Mouse (Mus musculus) limb, embryonic 14.5 days (tissue): ENCODE measurements around the gene Kat2b. TPM values are rescaled to one million over a fixed set of nuclear protein-coding genes. Genes with fewer than 3 reads are reported as not detected.
"Not testable (repeated sequence)": the region's sequence is repeated elsewhere in the genome, so short reads cannot be mapped to it uniquely, and the experiment has no call there.

Experiments used
- ATAC-seq: fragments of 200-750 bp; cut with Nextera tagmentation; 2 replicates; pipeline ENCODE4 v1.8.0; 2017; ENCODE audit warnings: low read depth, moderate number of reproducible peaks, moderate TSS enrichment; ENCODE audit not compliant: low FRiP score
- DNase-seq: peaks from one replicate; pipeline ENCODE4 v3.0.0-alpha.2; 2015; ENCODE audit warnings: low spot score
- H3K27ac ChIP-seq: fragments of 300-500 bp; sonication (generic); replicated peaks from 2 replicates; pipeline ENCODE4 v1.5.1; 2014; ENCODE audit warnings: low read depth, mild to moderate bottlenecking, low read length, moderate library complexity, mixed read lengths
- H3K27me3 ChIP-seq: fragments of 300-500 bp; sonication (generic); 2 replicates; pipeline ENCODE4 v1.6.1; 2014; ENCODE audit warnings: low read length, mixed read lengths; ENCODE audit not compliant: control insufficient read depth, insufficient read depth
- H3K36me3 ChIP-seq: fragments of 300-500 bp; sonication (generic); 2 replicates; pipeline ENCODE4 v1.6.1; 2014; ENCODE audit warnings: mild to moderate bottlenecking, low read length, moderate library complexity, mixed read lengths; ENCODE audit not compliant: control insufficient read depth, insufficient read depth
- H3K4me1 ChIP-seq: fragments of 300-500 bp; sonication (generic); 2 replicates; pipeline ENCODE4 v1.6.1; 2014; ENCODE audit warnings: antibody characterized with exemption, low read length, mixed read lengths; ENCODE audit not compliant: control insufficient read depth, insufficient read depth
- H3K4me2 ChIP-seq: fragments of 300-500 bp; sonication (generic); replicated peaks from 2 replicates; pipeline ENCODE4 v1.6.1; 2014; ENCODE audit warnings: low read depth, mild to moderate bottlenecking, low read length, moderate library complexity; ENCODE audit not compliant: severe bottlenecking
- H3K4me3 ChIP-seq: fragments of 300-500 bp; sonication (generic); replicated peaks from 2 replicates; pipeline ENCODE4 v1.5.1; 2014; ENCODE audit warnings: low read length
- H3K9ac ChIP-seq: fragments of 300-500 bp; sonication (generic); 2 replicates; pipeline ENCODE4 v1.6.1; 2014; ENCODE audit warnings: mild to moderate bottlenecking, low read depth, low read length, moderate library complexity; ENCODE audit not compliant: severe bottlenecking
- H3K9me3 ChIP-seq: fragments of 300-500 bp; sonication (generic); 2 replicates; pipeline ENCODE4 v1.6.1; 2016; ENCODE audit warnings: low read length; ENCODE audit not compliant: control insufficient read depth
- POLR2A ChIP-seq: fragments of 200-500 bp; IDR thresholded peaks from 2 replicates; pipeline ENCODE4 v1.8.0; 2012; ENCODE audit warnings: inconsistent platforms, mild to moderate bottlenecking, moderate library complexity, borderline replicate concordance; ENCODE audit not compliant: insufficient read depth, insufficient read length; ENCODE audit errors: extremely low read depth
- WGBS: fragments of 180-500 bp; shearing (Covaris S2); extraction: QIAGEN DNeasy Blood & Tissue Kit; methylation state at CpG from one replicate; pipeline ENCODE4 v1.1.7; 2014; 5-methylcytosine and 5-hydroxymethylcytosine counted together
- polyA plus RNA-seq, 2 experiments: library from polyadenylated mRNA; depleted of rRNA in 1 of 2; stranded (reverse) in 1 of 2; unstranded in 1 of 2; fragments of >200 nt; fragmentation: Nextera tagmentation in 1 of 2; extraction: Ambion mirVana in 1 of 2; gene quantifications; 2 replicates each; pipeline versions ENCODE4 v1.2.1 to v1.2.3; 2012 to 2014

Gene Kat2b
- polyA plus RNA-seq, 2 experiments = 7.9 to 10.0 TPM

GRCm38 (mm10) chr17:53650251-53650661, 83.6 kb downstream of the Kat2b start:
- no peak for ATAC-seq
- WGBS = 83% methylated on average over 2 of the region's 2 CpGs
- DNase-seq = no peak
- no peaks in the 10 kb centered on the region for H3K4me1 ChIP-seq
- H3K9me3 ChIP-seq = no peaks in the 10 kb centered on the region
- H3K27me3 ChIP-seq = no peaks in the 10 kb centered on the region
- TF ChIP-seq POLR2A = no peak
- H3K4me2 ChIP-seq = no peak overlapping the region
- H3K9ac ChIP-seq = no peak overlapping the region
- no peak overlapping the region for H3K4me3 ChIP-seq
- H3K36me3 ChIP-seq = peaks cover 30% of the 10 kb centered on the region
- H3K27ac ChIP-seq = no peak overlapping the region

- DNase-seq (no peak), ATAC-seq (no peak)
- no peak overlapping the region for H3K27ac ChIP-seq
- H3K4me3 ChIP-seq = no peak overlapping the region
- TF ChIP-seq POLR2A = no peak
- H3K36me3 ChIP-seq = peaks cover 31% of the 10 kb centered on the region
- 88% methylated on average over 4 of the region's 4 CpGs for WGBS
- no peaks in the 10 kb centered on the region for H3K9me3 ChIP-seq
- no peaks in the 10 kb centered on the region for H3K4me1 ChIP-seq
- H3K4me2 ChIP-seq = no peak overlapping the region
- no peak overlapping the region for H3K9ac ChIP-seq
- no peaks in the 10 kb centered on the region for H3K27me3 ChIP-seq
These were observed 87.9 kb downstream of the Kat2b start for GRCm38 (mm10) chr17:53654596-53654995.

GRCm38 (mm10) chr17:53655081-53655480, 88.4 kb downstream of the Kat2b start:
- TF ChIP-seq POLR2A = no peak
- no peaks in the 10 kb centered on the region for H3K9me3 ChIP-seq
- no peak for DNase-seq
- H3K4me3 ChIP-seq = no peak overlapping the region
- no peak overlapping the region for H3K9ac ChIP-seq
- no peak overlapping the region for H3K4me2 ChIP-seq
- no peak for ATAC-seq
- H3K27me3 ChIP-seq = no peaks in the 10 kb centered on the region
- WGBS = 89% methylated on average over 6 of the region's 6 CpGs
- H3K27ac ChIP-seq = no peak overlapping the region
- H3K4me1 ChIP-seq = no peaks in the 10 kb centered on the region
- H3K36me3 ChIP-seq = peaks cover 31% of the 10 kb centered on the region

GRCm38 (mm10) chr17:53655959-53656358, 89.3 kb downstream of the Kat2b start:
- DNase-seq = no peak
- Histone ChIP-seq H3K27me3 (no peaks in the 10 kb centered on the region), H3K4me2 (no peak overlapping the region), H3K9me3 (no peaks in the 10 kb centered on the region), H3K4me1 (no peaks in the 10 kb centered on the region), H3K9ac (no peak overlapping the region), H3K36me3 (peaks cover 31% of the 10 kb centered on the region), H3K4me3 (no peak overlapping the region), H3K27ac (no peak overlapping the region)
- no peak for TF ChIP-seq POLR2A
- ATAC-seq = no peak
- WGBS = 90% methylated on average over 2 of the region's 2 CpGs

GRCm38 (mm10) chr17:53656369-53656860, 89.8 kb downstream of the Kat2b start:
- Histone ChIP-seq H3K27ac (no peak overlapping the region), H3K36me3 (peaks cover 31% of the 10 kb centered on the region), H3K4me1 (no peaks in the 10 kb centered on the region), H3K27me3 (no peaks in the 10 kb centered on the region), H3K4me3 (no peak overlapping the region), H3K9me3 (no peaks in the 10 kb centered on the region), H3K9ac (no peak overlapping the region), H3K4me2 (no peak overlapping the region)
- 56% methylated on average over 6 of the region's 6 CpGs for WGBS
- no peak for DNase-seq
- ATAC-seq = no peak
- TF ChIP-seq POLR2A = no peak

GRCm38 (mm10) chr17:53657391-53657790, 90.7 kb downstream of the Kat2b start:
- 70% methylated on average over 2 of the region's 2 CpGs for WGBS
- DNase-seq, H3K4me2 ChIP-seq, H3K9me3 ChIP-seq, ATAC-seq, H3K4me3 ChIP-seq, H3K27me3 ChIP-seq, H3K9ac ChIP-seq, H3K27ac ChIP-seq, H3K4me1 ChIP-seq: not testable (repeated sequence)
- H3K36me3 ChIP-seq = peaks cover 37% of the 10 kb centered on the region
